Mouse (Mus musculus) fibroblast of lung, adult 2 months (primary cell): ENCODE measurements around the gene Gm36028.

Source experiments
- DNase-seq: peaks from one replicate; pipeline ENCODE4 v3.0.0-alpha.2; 2011; ENCODE audit warnings: low read depth

Gm36028 gene

DNA sequence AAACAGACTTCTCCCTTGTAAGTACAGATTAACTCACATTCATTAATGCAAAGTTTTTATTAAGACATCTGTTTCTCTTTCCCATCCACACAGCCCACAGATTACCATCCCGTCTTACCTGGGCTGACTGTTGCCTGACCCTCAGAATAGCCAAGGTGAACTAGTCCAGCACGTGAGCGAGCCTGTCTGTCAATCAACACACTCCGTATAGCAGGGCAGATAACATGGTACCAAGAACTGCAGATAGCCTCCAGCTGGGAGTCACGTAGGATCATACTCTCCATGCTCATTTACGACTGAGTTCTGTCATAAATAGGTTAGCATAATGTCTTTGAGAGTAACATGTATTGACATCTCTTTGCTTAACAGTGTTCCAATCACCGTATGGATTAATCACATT, at the start of gene Gm36028:
Gene Gm36028, minus strand, starts transcription at position 118 of the 400 bp plus-strand sequence.
- no peak for DNase-seq

- no peak for DNase-seq
Measured at GRCm38 (mm10) chr16:37906456-37906855, 45.5 kb upstream of the Gm36028 start.

DNA sequence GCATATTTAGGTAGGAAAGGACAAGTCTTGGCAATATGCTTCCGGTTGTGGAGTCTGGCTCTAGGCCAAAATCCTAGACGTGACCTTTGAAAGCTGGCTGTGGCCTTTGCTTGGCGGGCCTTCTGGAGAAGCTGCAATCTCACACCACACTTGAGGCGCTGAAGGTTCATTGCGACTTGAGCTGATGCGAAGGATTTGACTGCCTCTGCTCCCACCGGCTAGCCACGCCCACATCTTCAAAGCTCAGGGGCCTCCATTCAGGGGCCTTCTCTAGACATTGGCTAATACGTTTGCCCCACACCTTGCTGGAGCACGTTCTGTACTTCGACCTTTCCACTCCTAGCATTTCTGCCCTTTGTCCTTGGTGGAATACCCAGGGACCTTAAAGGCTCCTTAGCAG, 40.4 kb upstream of the Gm36028 start:
- DNase-seq: no peak

DNA sequence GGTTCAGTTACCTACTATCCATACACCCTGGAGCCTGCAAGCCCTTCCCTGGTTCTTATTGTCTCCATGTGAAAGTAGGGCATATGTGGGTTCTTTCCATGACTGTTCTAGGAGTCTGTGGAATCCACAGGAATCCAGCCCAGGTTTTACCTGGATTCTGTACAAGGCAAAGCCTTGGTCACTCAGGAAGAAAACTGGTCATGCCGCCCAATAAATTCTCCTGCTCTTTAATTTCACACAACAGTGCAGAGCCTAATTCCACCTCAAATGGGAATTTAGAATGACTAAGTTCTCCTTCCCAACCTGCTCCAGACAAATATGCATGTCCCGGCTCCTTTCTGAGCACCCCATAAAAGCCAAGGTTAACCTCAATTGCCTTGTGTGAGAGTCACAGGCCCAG, 38.4 kb upstream of the Gm36028 start:
- DNase-seq: no peak

- no peak for DNase-seq
Measured at GRCm38 (mm10) chr16:37898790-37899189, 37.8 kb upstream of the Gm36028 start.

- no peak for DNase-seq
Measured at GRCm38 (mm10) chr16:37893942-37894341, 33.0 kb upstream of the Gm36028 start.

DNA sequence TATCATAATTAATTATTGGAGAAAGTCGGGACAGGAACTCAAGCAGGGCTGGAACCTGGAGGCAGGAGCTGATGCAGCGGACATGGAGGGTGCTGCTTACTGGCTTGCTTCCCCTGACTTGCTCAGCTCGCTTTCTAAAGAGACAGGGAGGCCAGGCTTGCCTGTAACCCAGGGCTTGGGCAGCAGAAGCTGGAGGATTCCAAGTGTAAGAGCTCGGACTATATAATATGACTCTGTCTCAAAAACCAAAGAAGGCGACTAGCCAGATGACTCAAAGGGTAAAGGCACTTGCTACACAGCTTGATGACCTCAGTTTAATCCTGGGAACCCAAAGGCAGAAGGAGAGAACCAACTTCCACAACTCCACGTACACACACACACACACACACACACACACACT, 32.4 kb upstream of the Gm36028 start:
- peak; percentile 33 for DNase-seq

DNA sequence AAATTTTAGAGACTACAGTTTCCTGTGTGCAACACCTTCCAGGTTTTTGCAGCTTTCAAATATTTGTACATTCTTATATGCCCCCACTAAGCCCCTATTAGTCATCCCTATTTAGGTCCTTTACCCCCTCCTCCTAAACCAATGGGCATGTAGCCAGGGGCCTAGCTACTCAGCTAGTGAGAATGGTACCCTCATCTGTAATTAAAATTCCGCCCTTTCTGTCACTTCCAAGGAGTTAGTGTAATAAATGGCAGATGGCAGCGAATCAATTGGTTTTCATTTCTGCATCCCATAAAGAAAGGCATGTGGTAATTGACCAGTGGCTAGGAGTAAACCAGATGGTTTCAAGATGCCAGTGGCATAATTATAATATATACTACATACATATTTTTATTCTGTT, 31.7 kb upstream of the Gm36028 start:
- no peak for DNase-seq

DNA sequence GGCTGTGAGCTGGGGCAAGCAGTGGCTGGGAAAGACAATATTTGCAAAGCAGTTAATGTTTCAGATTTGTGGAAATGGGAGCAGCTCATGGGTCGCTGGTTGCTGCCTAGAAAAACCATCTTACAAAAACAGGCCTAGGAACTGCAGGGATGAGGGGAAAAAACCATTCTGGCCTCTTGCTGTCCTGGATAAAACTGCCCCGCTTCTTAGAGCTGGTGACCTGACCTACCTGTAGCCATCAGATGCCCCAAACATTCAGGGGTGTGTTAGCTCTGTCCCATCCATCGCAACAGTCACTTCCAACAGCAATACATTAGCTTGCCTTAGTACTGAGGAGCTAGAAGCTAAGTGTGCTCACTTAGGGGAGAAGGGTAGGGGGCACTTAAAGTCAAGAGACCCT, 28.0 kb upstream of the Gm36028 start:
- DNase-seq: no peak

- DNase-seq: no peak
Measured at GRCm38 (mm10) chr16:37881168-37881567, 20.2 kb upstream of the Gm36028 start.

GRCm38 (mm10) chr16:37879750-37880419, 18.9 kb upstream of the Gm36028 start:
- DNase-seq: no peak

- DNase-seq: no peak
Measured at GRCm38 (mm10) chr16:37878951-37879505, 18.1 kb upstream of the Gm36028 start.

GRCm38 (mm10) chr16:37877406-37877805, 16.5 kb upstream of the Gm36028 start:
- DNase-seq: no peak

DNA sequence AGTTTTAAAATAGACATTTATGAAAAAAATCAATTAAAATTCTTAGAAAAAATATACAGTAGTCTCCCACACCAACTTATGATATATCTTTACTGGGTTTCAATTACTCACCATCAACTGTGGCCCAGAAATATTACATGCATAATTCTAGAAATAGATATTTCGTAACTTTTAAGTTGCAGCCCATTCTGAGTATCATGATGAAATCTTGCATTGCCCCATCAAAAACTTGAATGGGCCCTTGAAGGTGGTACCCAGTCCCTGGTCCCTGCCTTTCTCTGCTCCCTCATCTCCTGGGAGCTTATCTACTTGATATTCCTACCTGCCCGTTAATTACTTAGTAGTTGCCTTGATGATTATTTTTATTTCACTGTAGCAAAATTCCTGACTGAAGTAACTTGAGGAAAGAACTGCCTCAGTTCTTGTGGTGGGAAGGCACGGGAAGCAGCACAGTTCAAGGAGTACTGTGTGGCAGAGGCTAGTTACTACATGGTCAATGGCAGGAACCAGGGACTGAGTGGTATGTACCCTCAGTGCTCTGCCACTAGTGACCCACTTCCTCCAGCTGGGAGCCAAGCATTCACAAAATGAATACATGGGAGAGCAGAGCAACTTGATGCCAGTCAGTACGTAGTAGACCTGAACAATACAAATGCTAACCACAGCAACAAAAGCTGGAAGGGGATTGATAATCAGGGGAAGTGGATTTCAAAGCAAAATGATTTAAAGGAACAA, 13.7 kb upstream of the Gm36028 start:
- no peak for DNase-seq

GRCm38 (mm10) chr16:37871112-37871715, 10.3 kb upstream of the Gm36028 start:
- no peak for DNase-seq

GRCm38 (mm10) chr16:37869470-37870231, 8.7 kb upstream of the Gm36028 start:
- DNase-seq: no peak

DNA sequence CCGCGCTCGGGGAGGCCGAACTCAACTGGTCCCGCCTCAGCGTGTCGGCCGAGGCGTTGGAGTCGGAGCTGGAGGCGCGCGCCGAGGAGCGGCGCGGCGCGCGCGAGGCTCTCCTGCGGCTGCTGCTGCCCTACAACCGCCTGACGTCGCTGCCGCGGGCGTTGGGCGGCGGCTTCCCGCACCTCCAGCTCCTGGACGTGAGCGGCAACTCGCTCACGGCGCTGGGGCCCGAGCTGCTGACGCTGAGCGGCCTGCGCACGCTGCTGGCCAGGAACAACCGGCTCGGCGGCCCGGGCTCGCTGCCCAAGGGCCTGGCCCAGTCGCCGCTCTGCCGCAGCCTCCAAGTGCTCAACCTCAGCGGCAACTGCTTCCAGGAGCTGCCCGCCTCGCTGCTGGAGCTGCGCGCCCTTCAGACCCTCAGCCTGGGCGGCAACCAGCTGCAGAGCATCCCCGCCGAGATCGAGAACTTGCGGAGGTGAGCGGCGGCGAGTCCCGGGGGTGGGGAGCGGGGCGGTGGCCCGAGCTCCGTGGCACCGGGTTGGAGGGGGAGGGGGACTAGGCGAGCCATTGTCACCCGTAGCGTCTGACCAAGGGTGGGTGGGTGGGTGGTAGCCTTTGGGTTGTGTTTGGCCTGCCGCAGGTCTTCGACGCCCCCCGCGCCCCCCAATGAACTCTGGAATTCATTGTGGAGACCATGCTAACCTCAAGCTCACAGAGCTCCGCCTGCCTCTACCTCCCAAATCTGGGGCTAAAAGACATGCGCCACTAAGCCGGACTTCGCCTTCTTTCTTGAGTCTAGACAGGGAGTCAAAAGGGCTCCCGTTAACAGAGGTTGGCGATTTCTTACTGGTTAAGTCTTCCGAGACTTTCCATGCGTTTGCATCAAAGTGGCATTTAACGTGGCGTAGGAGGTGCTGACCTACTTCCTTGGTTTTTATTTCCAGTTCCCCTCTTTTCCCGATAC, 7.8 kb upstream of the Gm36028 start:
- DNase-seq: no peak

DNA sequence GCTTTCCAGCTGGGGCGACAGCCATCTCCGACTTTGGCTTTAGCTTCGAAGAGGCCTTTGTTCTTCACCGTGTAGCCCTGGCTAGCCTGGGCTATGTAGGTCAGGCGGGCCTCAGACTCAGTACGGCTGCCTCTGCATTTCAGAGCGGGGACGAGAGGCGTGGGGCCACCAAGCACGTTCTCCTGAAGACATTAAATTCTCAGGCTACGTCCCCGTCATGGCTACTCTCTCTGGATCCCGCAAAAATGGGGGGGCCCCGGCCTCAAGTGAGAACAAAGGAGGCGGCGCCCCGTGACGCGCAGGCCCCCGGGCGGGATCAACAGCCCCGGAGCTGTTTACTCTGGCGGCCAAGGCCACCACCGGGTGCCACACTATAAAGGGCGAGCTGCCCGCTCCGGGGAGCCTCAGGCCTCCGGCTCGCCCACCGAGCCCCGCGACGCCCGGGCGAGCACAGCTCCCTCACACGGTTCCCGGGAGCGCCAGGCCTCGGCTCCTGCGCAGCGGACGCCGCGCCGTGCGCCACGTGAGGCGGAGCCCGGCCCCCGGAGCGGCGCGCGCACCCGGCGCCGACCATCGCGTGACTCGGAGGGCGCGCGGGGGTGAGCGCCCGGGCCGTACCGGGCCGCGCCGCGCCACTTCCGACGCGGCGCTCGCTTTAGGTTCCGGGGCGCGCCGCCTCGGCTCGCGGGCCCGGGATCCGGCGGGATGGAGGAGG, 7.0 kb upstream of the Gm36028 start, which contains the start of gene Lrrc58:
Gene Lrrc58, plus strand, starts transcription at position 599 of the 715 bp plus-strand sequence.
- peak; percentile 30 for DNase-seq

DNA sequence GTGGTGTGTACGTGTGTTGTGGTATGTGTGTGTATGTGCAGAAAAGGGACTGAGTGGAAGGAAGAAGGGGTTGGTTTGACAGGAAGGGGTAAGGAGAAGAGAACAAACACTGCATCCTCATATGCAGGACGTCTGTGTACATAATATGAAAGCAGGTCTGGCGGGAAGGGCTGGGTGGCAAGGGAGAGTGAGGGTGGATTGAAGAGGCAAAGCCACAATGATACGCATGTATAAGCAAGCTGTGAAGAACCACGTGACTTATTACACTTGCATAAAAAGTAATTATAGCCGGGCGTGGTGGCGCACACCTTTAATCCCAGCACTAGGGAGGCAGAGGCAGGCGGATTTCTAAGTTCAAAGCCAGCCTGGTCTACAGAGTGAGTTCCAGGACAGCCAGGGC, 4.9 kb upstream of the Gm36028 start:
- DNase-seq: no peak

- no peak for DNase-seq
Measured at GRCm38 (mm10) chr16:37863876-37864275, 2.9 kb upstream of the Gm36028 start.
